Mouse (Mus musculus): ENCODE data around the gene Dapk2.

DNA sequence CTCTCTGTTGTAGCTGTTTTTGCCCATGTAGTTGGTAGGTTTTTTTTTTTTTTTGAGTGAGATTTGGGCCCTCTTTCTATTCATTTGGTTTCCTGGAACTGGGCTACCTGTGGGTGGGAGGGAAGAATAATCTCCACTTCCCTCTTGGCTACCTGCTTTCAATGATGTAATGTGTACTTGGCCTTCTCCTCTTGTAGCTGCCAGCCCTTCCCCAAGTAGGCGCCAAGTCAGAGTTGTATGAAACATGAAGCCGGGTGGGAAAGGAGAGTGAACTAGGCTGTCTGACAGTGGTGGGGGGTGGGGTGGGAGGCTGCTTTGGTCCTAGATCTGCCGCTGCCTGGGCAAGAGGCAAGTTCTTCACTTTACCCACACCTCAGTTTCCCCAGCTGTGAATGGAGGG is 38.5 kb downstream of the Dapk2 start:
- TF ChIP-seq CTCF (IDR thresholded peaks at IDR 0.05; ENCODE audit: low read depth) (no peak), EP300 (IDR thresholded peaks at IDR 0.05; ENCODE audit: low read depth) (no peak)
